Mouse (Mus musculus): ENCODE data around the gene Pald1.

DNA sequence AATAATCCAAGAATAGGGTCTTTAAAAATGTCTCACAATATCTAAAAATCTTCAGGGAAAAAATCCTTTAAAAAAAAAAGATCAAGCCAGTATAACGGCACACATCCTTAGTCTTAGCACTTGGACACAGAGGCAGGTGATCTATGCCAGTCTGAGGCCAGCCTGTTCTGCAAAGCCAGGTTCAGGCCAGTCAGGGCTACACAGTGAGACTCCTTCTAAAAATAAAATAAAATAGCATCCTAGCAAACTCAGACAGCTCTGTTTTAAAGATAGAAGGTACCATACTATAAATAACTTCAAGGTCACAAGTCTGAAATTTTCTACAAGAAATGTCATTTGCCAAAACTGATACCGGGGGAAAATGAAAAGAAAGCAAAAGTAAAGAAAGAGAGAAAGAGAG, 93.3 kb downstream of the Pald1 start:
- TF ChIP-seq CTCF (IDR thresholded peaks at IDR 0.05; ENCODE audit: borderline replicate concordance, insufficient read depth, low read length) (no peak), POLR2A (IDR thresholded peaks at IDR 0.05; ENCODE audit: low read depth, low read length) (no peak)
